Mouse (Mus musculus): ENCODE measurements at regions not wholly inside any gene's neighbourhood (a gene's known extent, or its start where the extent isn't known, plus 50 kb on each side); places are given as distances from the start of the nearest gene placed in this dataset.
A peak's percentile ranks its signal among the peaks of the same experiment; 100 is the strongest.
"Not testable (repeated sequence)": the region's sequence is repeated elsewhere in the genome, so short reads cannot be mapped to it uniquely, and the experiment has no call there.

DNA sequence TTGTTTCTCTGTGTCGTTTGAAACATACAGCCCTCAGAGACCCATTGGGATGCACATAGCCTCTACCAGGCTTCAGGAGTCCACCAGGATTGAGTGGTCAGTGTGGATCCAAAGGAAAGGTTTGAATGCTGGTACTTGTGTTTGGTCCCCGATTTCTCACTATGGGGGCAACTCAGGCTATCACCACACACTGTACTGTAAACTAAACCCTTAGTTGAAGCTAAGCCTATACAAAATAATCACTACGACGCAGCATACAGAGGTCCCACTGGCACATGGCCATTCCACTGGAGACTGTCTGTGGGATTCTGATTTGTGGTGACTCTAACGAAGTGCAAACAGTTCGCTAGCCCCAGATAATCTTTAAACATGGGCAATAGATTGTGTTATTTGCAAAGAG is 91.5 kb upstream of the Gm5148 start:
- DNase-seq, result no peak

GRCm38 (mm10) chr3:37812936-37813335 is 88.6 kb upstream of the Gm5148 start:
- no peak for DNase-seq

DNA sequence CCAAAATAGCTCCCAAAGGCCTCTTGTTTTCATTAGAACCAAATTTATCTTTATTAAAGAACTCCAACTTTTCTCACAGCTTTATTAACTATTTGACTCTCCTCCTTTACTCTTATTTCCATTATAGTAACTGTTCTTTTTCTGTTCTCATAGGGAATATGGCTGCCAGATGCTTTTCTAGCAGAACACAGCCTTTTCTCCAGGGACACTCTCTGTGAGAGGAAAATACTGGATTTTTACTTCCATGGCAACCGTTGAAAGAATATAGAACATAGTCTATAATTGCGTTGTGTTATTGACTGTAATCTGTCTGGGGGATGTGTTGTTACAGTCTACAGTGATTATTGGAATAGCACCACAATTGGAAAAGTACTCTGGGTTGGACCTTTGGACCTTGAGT is 87.1 kb upstream of the Gm5148 start:
- DNase-seq, result no peak

DNA sequence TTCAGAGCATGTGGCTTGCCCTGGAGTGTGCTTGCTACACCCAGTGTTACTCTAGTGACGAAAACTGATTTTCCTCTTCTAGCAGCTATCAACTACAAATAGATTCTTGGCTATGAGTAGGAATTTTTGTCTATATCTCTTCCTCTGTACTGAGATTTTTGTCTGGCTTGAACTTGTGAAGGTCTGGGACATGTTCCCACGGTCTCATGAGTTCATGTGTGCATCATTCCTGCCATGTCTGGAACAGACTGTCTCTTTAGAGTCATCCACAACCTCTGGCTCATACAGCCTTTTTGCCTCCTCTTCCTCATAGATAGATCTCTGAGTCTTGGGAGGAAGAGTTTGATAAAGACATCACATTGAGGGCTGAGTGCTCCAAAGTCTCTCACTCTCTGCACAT is 86.5 kb upstream of the Gm5148 start:
- no peak for DNase-seq

GRCm38 (mm10) chr3:37805805-37806148 is 81.5 kb upstream of the Gm5148 start:
- DNase-seq, result peak; percentile 5

DNA sequence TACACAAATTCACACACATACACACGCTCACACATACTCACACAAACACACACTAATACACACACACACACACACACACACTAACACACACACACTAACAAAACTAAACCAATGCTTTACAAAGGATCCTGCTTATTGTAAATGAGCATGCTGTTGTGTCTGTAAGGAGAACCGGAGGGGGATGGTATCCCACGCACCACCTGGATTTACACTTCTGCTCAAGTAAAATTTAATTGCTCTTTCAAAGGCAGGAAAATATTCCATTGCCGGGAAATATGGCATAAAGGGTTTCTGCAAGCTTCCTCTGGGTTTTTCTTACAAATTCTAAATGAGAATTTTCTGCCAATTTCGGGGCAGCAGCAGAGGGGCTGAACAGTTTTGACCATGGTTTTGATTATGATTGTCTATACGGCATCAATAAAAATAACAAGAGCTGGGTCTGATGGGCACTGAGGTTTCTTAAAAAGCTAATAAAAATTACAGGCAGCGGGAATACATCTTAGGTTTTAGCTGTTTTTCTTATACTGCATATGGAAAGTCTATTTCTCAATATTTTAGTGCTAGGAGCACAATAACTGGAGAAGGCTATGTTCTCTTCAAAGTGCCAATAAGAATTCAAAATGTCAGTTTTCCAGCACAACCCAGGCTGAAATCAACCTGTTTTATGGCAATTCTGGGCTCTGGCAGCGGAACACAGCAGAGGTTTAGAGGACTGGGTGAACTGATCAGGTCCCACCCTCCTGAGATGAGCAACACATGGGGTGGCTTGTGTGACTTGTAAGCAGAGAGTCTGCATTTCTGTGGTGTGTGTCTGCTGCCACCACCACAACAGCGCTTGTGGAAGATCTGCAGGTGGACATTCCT is 80.9 kb upstream of the Gm5148 start:
- no peak for DNase-seq

- no peak for DNase-seq
Measured at GRCm38 (mm10) chr3:37804261-37804660, 80.0 kb upstream of the Gm5148 start.

DNA sequence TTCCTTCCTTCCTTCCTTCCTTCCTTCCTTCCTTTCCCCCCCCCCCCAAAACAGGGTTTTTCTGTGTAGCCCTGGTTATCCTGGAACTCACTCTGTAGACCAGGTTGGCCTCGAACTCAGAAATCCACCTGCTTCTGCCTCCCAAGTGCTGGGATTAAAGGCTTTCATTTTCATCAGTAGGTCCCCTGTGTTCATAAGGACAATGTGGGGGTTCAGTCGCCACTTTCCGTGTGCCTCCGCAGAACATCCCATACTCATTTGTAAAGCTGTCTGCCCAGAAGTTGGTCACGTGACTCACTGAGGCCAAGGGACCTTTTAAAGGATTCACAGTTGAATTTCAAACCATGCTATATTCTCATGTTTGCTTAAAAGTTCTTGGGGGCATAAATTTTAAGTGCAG is 79.5 kb upstream of the Gm5148 start:
- not testable (repeated sequence) for DNase-seq

- DNase-seq, result no peak
Measured at GRCm38 (mm10) chr3:37801551-37801950, 77.3 kb upstream of the Gm5148 start.

GRCm38 (mm10) chr3:37799809-37800208 is 75.5 kb upstream of the Gm5148 start:
- DNase-seq, result no peak

DNA sequence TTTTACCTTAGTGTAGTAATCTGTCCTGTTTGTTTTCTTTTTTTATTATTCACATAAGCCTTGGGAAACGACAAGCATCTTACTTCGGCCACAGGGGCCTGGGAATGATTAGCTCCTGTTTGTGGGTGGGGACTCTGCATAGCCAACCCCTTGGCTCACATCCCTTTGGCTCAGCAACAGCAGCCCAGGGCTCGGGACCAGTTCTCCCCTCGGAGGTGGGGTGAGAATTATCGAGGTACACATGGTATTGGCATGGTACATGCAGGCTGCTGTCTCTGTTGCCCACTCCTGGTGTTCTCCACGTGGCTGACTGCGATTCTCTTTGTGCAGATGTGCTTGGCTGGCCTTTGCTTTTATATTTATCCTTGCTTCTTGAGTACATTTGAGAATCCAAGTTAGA is 65.4 kb upstream of the Gm5148 start:
- DNase-seq, result no peak

GRCm38 (mm10) chr3:37789143-37789697 is 64.9 kb upstream of the Gm5148 start:
- DNase-seq, result no peak

- no peak for DNase-seq
Measured at GRCm38 (mm10) chr3:37788366-37788765, 64.1 kb upstream of the Gm5148 start.

DNA sequence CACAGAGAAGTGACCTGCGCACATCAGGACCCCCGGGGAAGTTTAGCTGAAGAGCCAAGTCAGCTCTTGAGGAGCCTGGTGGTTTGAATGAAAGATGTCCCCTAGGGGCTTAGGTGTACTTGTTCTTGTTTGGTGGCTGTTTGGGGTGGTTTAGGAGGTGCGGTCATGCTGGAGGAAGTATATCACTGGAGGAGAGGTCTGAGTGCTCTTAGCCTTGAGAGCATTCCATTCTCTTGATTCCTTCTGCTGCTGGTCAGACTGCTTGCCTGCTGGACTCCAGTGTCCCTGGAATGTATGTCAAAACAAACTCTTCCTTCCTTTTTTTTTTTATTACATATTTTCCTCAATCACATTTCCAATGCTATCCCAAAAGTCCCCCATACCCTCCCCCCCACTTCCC is 62.5 kb upstream of the Gm5148 start:
- no peak for DNase-seq

DNA sequence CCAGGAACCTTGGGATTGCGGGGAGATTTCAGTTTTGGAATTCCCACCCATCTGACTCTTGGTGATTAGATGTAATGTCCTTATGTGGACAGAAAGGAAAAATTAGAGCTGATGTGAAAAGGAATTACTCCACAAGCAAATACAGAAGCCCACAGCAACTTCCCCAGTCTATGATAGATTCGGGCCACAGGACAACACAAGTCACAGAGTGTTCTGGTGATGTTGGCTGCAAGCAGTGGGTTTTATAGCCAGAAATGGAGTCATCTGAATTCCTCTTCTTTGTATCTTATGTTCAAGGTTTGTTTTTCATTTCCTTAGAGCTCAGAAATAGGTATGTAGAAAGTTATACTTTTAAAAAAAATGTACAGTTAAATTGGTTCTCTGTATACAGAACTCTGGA is 56.8 kb upstream of the Gm5148 start:
- no peak for DNase-seq

DNA sequence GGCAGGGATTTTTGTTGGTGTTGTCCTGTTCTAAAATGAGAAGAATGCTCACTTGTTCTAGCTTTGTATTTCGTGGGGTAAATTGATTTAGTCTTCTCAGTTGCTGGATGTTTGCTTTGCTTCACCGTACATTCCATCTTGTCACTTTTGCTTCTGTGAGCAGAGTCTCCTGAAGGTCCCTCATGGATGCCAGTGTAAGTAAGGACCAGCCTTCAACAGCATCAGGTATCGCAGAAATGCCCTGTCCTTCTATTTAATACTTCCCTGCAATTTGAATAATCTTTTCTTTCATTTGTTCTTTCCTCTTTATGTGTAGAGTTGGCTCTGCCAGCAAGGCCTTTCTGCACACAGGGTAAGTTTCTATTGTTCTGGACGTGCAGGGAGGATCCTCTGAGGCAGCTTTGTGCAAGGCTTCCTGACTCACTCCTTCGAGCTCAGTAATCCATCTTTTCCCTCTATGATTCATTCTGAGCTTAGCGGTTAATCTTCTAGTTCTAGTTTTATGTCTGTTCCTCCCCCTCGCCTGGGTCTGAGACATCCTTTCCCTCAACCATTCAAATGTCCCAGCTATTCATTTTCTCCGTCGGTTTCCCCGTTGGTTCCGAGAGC is 55.7 kb upstream of the Gm5148 start:
- DNase-seq, result no peak

GRCm38 (mm10) chr3:37778386-37778785 is 54.1 kb upstream of the Gm5148 start:
- no peak for DNase-seq

DNA sequence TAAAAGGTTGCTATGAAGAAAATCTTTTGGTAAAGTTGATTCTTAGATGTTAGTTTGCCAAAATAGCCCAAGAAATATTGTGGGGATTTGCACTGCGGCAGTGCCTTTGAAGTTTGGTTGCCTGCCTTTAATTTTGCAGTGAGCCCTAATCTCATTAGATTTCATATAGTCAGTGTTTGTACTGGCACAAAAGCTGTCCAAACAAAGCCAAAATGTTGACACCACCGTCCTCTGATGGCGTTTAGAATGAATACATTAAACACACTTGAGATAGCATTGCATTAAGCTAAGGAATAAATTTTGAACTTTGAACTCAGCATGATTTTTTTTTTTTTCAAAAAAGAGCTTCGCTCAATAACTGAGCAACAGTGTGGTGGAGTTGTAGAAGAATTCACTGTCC is 51.9 kb upstream of the Gm5148 start:
- no peak for DNase-seq

Measured in liver (tissue).